Mouse (Mus musculus) small intestine, adult 2 months (tissue): ENCODE measurements around the gene Lgr4.

Experiments used
- CTCF ChIP-seq: fragments of 200-500 bp; IDR thresholded peaks from 2 replicates; pipeline ENCODE4 v1.5.1; 2012; ENCODE audit warnings: low read depth, mild to moderate bottlenecking, control low read depth, inconsistent platforms, low read length, moderate library complexity, mixed read lengths; ENCODE audit not compliant: insufficient replicate concordance, insufficient read length; ENCODE audit errors: extremely low read depth
- POLR2A ChIP-seq: fragments of 200-500 bp; IDR thresholded peaks from 2 replicates; pipeline ENCODE4 v1.6.1; 2012; ENCODE audit warnings: low read depth, mild to moderate bottlenecking, control low read depth, inconsistent platforms, low read length, moderate library complexity

- TF ChIP-seq CTCF (no peak), POLR2A (no peak)
Measured at GRCm38 (mm10) chr2:110036265-110036664, 118.8 kb downstream of the Lgr4 start.
